Mouse (Mus musculus) heart, embryonic 16.5 days (tissue): ENCODE measurements around the gene Fam169b. TPM values are rescaled to one million over a fixed set of nuclear protein-coding genes. Genes with fewer than 3 reads are reported as not detected.

Experiments
- ATAC-seq: fragments of 200-750 bp; cut with Nextera tagmentation; replicated peaks from 2 replicates; pipeline ENCODE4 v1.8.0; 2017; ENCODE audit warnings: moderate number of reproducible peaks; ENCODE audit not compliant: insufficient read depth, low FRiP score; ENCODE audit errors: extremely low read depth
- H3K27ac ChIP-seq: fragments of 300-500 bp; sonication (generic); 2 replicates; pipeline ENCODE4 v1.5.1; 2014; ENCODE audit warnings: mild to moderate bottlenecking, low read length, control low read depth, moderate library complexity
- H3K27me3 ChIP-seq: fragments of 300-500 bp; sonication (generic); 2 replicates; pipeline ENCODE4 v1.6.1; 2014; ENCODE audit warnings: low read length, mixed read lengths; ENCODE audit not compliant: control insufficient read depth, insufficient read depth
- H3K36me3 ChIP-seq: fragments of 300-500 bp; sonication (generic); 2 replicates; pipeline ENCODE4 v1.6.1; 2014; ENCODE audit not compliant: control insufficient read depth, insufficient read depth
- H3K4me1 ChIP-seq: fragments of 300-500 bp; sonication (generic); 2 replicates; pipeline ENCODE4 v1.6.1; 2014; ENCODE audit warnings: low read length, mixed read lengths; ENCODE audit not compliant: control insufficient read depth, insufficient read depth
- H3K4me2 ChIP-seq: fragments of 300-500 bp; sonication (generic); 2 replicates; pipeline ENCODE4 v1.6.1; 2014; ENCODE audit warnings: low read depth, mild to moderate bottlenecking, control low read depth, low read length
- H3K4me3 ChIP-seq: fragments of 300-500 bp; sonication (generic); 2 replicates; pipeline ENCODE4 v1.5.1; 2014; ENCODE audit warnings: mild to moderate bottlenecking, control low read depth, low read length
- H3K9ac ChIP-seq: fragments of 300-500 bp; sonication (generic); 2 replicates; pipeline ENCODE4 v1.6.1; 2014; ENCODE audit warnings: low read length, control low read depth
- H3K9me3 ChIP-seq: fragments of 300-500 bp; sonication (generic); replicated peaks from 2 replicates; pipeline ENCODE4 v1.6.1; 2016; ENCODE audit warnings: low read length; ENCODE audit not compliant: control insufficient read depth
- WGBS: fragments of 180-500 bp; shearing (Covaris S2); extraction: QIAGEN DNeasy Blood & Tissue Kit; methylation state at CpG from one replicate; pipeline ENCODE4 v1.1.7; 2014; 5-methylcytosine and 5-hydroxymethylcytosine counted together
- polyA plus RNA-seq: library from polyadenylated mRNA; unstranded; fragments of >200 nt; fragmentation: Nextera tagmentation; extraction: Ambion mirVana; gene quantifications from 2 replicates; pipeline ENCODE4 v1.2.1, GENCODE M21; 2015

The Fam169b gene
- polyA plus RNA-seq, 1 experiment from 2014 or later, result 15.1 TPM

DNA sequence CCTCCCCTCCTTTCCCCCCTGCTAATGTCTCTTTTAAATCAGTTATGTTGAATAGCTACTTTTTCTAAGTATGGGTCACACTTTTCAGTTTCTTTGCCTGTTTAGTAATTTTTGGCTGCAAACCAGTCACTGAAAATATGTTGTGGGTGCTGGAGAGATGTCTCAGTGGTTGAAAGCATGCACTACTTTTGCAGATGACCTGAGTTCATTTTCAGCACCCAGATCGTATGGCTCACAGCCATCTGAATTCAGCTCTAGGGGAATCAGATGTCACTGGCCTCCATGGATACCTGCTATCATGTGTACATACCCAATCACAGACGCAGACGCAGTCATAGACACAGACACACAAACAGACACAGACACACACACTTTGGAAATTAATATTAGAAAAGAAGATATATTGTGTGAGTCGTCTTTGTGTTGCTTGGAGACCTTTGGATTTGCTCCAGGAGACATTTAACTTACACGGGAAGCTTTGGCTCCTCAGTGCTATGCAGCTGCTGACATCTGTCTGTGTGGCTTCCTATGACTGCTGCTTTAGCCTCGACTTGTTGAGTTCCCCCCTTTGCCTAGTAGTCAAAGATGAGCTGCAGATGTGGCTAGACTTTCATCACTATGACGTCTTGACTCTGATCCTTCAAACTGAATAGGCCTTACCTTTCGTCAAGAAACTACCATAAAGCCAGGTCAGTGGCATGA, 63.6 kb downstream of the Fam169b start:
- H3K4me1 ChIP-seq, result no peaks in the 10 kb centered on the region
- no peak for ATAC-seq
- no peak overlapping the region for H3K4me3 ChIP-seq
- H3K9ac ChIP-seq, result no peak overlapping the region
- no peaks in the 10 kb centered on the region for H3K27me3 ChIP-seq
- H3K9me3 ChIP-seq, result no peaks in the 10 kb centered on the region
- no peaks in the 10 kb centered on the region for H3K36me3 ChIP-seq
- H3K4me2 ChIP-seq, result no peak overlapping the region
- 54% methylated on average over 8 of the region's 8 CpGs for WGBS
- no peak overlapping the region for H3K27ac ChIP-seq

DNA sequence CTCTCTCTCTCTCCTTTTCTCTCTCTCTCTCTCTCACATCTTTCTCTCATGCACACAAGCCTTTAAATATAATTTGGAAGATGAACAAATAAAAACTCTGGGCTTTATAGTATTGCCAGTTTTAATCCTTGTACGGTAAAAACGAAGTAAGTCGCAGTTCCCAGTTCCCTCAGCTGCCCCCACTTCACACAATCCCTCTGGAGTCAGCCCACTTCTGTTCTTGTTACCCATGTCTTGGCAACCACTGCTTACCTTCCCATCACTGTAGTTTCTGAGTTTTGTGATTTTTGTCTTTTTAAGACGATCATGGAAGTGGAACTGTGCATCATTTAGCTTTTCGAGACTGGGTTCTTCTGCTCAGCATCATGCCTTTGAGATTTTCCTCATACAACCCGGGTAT, 65.0 kb downstream of the Fam169b start:
- WGBS, result 84% methylated on average over 6 of the region's 6 CpGs
- H3K27ac ChIP-seq, result no peak overlapping the region
- no peaks in the 10 kb centered on the region for H3K4me1 ChIP-seq
- H3K4me3 ChIP-seq, result no peak overlapping the region
- no peaks in the 10 kb centered on the region for H3K36me3 ChIP-seq
- H3K9me3 ChIP-seq, result no peaks in the 10 kb centered on the region
- no peaks in the 10 kb centered on the region for H3K27me3 ChIP-seq
- no peak overlapping the region for H3K9ac ChIP-seq
- no peak for ATAC-seq
- no peak overlapping the region for H3K4me2 ChIP-seq

DNA sequence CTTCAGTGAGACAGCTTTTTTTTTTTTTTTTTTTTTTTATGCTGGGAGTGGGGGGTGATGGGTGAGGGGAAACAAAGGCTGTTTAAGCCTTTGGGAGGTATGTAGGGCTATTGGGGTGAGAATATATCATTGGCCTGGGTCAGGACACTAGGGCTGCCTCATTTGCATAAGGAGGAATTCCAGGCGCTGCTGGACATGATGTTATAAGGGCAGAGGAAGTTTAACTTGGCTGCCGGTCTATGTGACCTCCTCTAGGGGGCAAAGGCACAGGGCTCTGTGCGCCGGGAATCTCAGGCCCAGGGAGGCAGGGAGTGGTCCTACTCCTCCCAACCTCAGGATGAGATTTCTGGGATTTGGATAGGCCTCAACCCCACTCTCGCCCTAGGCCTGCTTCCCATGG, 70.9 kb downstream of the Fam169b start:
- WGBS, result 54% methylated on average over 5 of the region's 5 CpGs

DNA sequence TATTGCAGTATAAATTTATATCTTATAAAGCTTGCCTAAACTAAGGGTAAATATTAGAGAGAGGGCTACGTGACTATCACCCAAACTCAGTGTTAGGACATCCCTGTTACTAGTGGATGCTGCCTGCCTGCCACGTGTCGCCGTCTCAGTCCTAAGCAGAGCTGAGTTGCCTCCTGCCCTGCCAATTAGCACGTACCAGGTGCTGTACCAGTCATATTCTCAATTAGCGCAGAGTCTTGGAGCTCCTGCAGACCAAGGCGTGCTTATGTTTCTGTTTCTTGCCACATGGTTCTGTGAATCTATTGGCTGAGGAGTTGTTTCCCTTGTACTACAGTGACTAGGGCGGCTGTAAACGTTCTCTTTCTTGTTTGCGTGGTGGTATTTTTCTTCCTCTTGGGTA, 72.3 kb downstream of the Fam169b start:
- H3K9me3 ChIP-seq, result 0 out of 2 replicates have a peak, but pooled peaks cover 3% of the 10 kb centered on the region
- H3K4me2 ChIP-seq, result no peak overlapping the region
- H3K27ac ChIP-seq, result no peak overlapping the region
- H3K9ac ChIP-seq, result no peak overlapping the region
- ATAC-seq, result no peak
- H3K4me1 ChIP-seq, result no peaks in the 10 kb centered on the region
- no peaks in the 10 kb centered on the region for H3K36me3 ChIP-seq
- 89% methylated on average over 10 of the region's 10 CpGs for WGBS
- H3K27me3 ChIP-seq, result no peaks in the 10 kb centered on the region
- no peak overlapping the region for H3K4me3 ChIP-seq

More for the DNA sequence above, 70.9 kb downstream of the Fam169b start:
- Histone ChIP-seq H3K9ac (no peak overlapping the region), H3K4me2 (no peak overlapping the region), H3K36me3 (no peaks in the 10 kb centered on the region), H3K4me3 (no peak overlapping the region), H3K4me1 (no peaks in the 10 kb centered on the region), H3K27me3 (no peaks in the 10 kb centered on the region), H3K9me3 (no peaks in the 10 kb centered on the region), H3K27ac (no peak overlapping the region)
- ATAC-seq, result no peak

DNA sequence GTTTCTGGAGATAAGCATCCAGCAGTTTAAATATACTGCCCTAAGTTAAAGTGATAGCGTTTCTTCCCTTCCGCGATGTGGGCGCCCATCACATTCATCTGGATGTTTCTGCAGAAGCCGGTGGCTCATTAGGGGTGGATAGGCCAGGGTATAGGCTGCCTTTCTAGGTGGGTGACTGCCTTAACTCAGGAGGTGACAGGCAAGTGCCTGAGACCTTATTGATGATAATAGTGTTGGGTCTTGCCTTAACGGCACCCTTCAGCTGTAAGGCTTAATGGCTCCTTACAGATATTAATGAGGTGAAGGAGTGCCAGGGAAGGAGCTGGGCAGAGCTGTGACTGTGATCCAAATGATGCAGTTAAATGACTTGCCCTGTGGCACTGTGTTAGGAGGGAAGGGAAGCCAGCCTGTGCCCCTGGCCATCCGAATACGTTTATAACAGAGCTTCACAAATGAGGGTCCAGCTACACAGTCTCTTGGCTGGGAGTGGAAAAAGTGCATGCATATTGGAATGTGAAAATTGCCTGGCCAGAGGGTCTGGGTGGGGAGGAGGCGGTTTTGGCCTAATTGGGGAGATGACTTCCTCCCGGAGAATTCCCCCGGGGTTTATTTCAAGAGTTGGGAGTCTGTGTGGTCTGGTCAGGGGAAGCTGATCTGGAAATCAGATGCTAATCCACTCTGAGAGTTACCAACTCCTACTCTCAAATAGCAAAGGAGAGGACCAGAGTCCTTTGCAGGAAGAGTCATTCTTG, 81.9 kb downstream of the Fam169b start:
- H3K9ac ChIP-seq, result no peak overlapping the region
- H3K9me3 ChIP-seq, result 0 out of 2 replicates have a peak, but pooled peaks cover 3% of the 10 kb centered on the region

DNA sequence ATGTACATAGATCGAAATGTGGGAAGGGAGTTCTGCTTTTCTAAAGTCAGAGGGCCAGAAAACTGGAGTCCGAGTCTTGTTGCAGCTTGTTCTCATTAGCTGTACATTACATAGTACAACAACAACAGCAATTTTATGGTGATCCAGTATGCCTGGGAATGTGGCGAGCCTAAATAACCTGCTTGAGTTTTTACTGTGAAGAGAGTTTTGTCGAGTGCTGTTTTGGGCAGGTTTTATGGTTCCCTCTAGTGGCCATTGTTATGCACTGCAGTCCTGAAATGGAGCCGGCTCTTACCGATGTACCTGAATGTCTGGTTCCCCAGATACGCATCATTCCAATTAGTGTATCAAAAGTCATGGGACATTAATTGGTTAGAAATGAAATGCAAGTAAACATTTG, 83.8 kb downstream of the Fam169b start:
- 22% methylated on average over 7 of the region's 7 CpGs for WGBS
- Histone ChIP-seq H3K4me1 (no peaks in the 10 kb centered on the region), H3K27me3 (0 out of 2 replicates have a peak, but pooled peaks cover 6% of the 10 kb centered on the region), H3K27ac (no peak overlapping the region), H3K9me3 (no peaks in the 10 kb centered on the region), H3K4me2 (no peak overlapping the region), H3K9ac (no peak overlapping the region), H3K36me3 (no peaks in the 10 kb centered on the region), H3K4me3 (no peak overlapping the region)
- no peak for ATAC-seq

More for the DNA sequence above, 81.9 kb downstream of the Fam169b start:
- Histone ChIP-seq H3K36me3 (no peaks in the 10 kb centered on the region), H3K4me1 (no peaks in the 10 kb centered on the region), H3K4me2 (no peak overlapping the region), H3K4me3 (no peak overlapping the region), H3K27ac (no peak overlapping the region), H3K27me3 (0 out of 2 replicates have a peak, but pooled peaks cover 6% of the 10 kb centered on the region)
- ATAC-seq, result no peak
- WGBS, result 67% methylated on average over 11 of the region's 11 CpGs

DNA sequence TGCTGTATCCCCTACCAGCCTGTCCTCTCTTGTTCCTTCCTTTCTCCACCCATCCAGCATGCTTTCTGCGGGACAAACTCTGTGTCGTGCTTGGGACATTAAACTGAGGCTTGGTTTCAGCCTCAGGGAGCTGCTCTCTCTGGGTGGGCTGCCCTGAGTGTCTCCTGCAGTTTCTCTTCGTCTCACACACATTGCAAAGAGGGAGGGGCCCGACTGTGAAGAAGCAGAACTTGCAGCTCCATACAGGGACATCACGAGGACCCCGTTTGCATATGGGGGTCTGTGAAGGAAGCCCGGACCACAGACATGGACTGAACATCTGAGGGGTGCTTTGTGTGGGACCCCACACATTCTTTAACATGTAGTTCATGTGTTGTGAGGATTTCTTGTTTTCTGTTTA, 89.0 kb downstream of the Fam169b start:
- 72% methylated on average over 7 of the region's 7 CpGs for WGBS
- Histone ChIP-seq H3K4me3 (no peak overlapping the region), H3K4me2 (no peak overlapping the region), H3K9me3 (no peaks in the 10 kb centered on the region), H3K27ac (no peak overlapping the region), H3K9ac (no peak overlapping the region), H3K27me3 (0 out of 2 replicates have a peak, but pooled peaks cover 4% of the 10 kb centered on the region), H3K4me1 (no peaks in the 10 kb centered on the region), H3K36me3 (no peaks in the 10 kb centered on the region)
- no peak for ATAC-seq

DNA sequence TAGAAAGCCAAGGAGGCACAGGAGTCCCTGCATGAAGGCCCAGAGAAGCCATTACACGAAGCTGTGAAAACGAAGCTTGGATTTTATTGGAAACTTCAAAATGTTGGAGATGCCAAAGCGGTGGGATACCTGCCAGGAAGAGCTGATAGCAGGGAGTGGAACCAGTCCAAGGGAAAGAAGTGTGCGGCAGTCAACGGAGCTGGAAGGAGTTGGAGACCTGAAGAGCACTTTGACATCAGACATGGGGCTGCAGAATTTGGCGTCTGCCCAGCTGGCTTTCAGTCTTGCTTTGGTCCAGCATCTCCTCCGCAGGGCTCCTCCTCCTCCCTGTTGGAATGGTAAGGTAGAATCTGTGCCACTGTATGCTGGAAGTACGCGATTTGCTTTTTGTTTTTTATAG, 92.1 kb downstream of the Fam169b start:
- 0 out of 2 replicates have a peak, but pooled peaks cover 2% of the 10 kb centered on the region for H3K27me3 ChIP-seq
- 0 out of 2 replicates have a peak, but pooled peaks have one; percentile 24 for ATAC-seq
- WGBS, result 53% methylated on average over 9 of the region's 9 CpGs
- H3K4me3 ChIP-seq, result no peak overlapping the region
- H3K36me3 ChIP-seq, result no peaks in the 10 kb centered on the region
- H3K27ac ChIP-seq, result no peak overlapping the region
- H3K9me3 ChIP-seq, result no peaks in the 10 kb centered on the region
- 0 out of 2 replicates have a peak, but pooled peaks cover 2% of the 10 kb centered on the region for H3K4me1 ChIP-seq
- H3K4me2 ChIP-seq, result no peak overlapping the region
- H3K9ac ChIP-seq, result no peak overlapping the region

DNA sequence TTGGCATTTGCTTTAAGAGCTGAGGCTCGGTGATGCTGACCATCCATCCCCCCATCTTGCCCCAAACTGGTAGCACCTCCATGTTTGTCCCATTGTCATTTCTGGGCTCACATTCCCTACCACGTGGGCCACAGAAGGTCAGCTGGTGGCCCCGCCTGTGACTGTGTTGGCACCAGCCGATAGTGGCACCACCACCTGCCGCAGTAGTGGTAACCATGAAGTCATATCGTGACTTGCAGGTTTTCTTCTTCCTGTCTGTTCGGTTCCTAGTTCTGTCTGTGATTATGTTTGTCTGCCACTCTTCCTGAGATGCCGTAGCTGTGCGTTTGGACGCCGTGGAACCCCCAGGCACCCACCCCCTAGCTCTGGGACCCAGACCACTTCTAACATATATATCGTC, 95.3 kb downstream of the Fam169b start:
- no peak overlapping the region for H3K9ac ChIP-seq
- whole genome bisulfite sequencing, result 84% methylated on average over 12 of the region's 12 CpGs

More for the DNA sequence above, 95.3 kb downstream of the Fam169b start:
- Histone ChIP-seq H3K36me3 (no peaks in the 10 kb centered on the region), H3K27me3 (peaks cover 24% of the 10 kb centered on the region), H3K4me2 (no peak overlapping the region), H3K27ac (no peak overlapping the region), H3K4me1 (0 out of 2 replicates have a peak, but pooled peaks cover 2% of the 10 kb centered on the region), H3K4me3 (no peak overlapping the region), H3K9me3 (no peaks in the 10 kb centered on the region; the same call in 1 of the 2 replicates)
- ATAC-seq, result no peak
